Mouse (Mus musculus) heart, postnatal 14 days (tissue): Measurements from ENCODE around the gene Olfr770. TPM values are rescaled to one million over a fixed set of nuclear protein-coding genes. Genes with fewer than 3 reads are reported as not detected.
"Not testable (repeated sequence)": the region's sequence is repeated elsewhere in the genome, so short reads cannot be mapped to it uniquely, and the experiment has no call there.

Source experiments
- DNase-seq, 2 experiments: peaks; one replicate each; pipeline ENCODE4 v3.0.0; 2021 to 2022
- intact Hi-C: fragments of 180-260 bp; cut with DNase I; formaldehyde crosslinking; loops from one replicate; pipeline ENCODE4 v1.15.1; 2025
- long read RNA-seq, 2 experiments: library from polyadenylated mRNA; stranded (forward); transcript quantifications; one replicate each; pipeline ENCODE4 v2.0.0; 2021
- total RNA-seq, 2 experiments: library from RNA; stranded (reverse); gene quantifications; 2 replicates each; pipeline ENCODE4 v1.2.3; 2021

The Olfr770 gene
- not detected for total RNA-seq
- long read RNA-seq, experiment 1 = 0 reads
- long read RNA-seq, experiment 2 = 0 reads

GRCm38 (mm10) chr10:129138898-129139297, at the start of gene Olfr770:
TSS of gene Olfr770 (minus strand) at chr10:129138998.
- DNase-seq = no peak
- intact Hi-C loops = no loop called here

- intact Hi-C loops, DNase-seq: not testable (repeated sequence)
These were observed 48.5 kb upstream of the Olfr770 start, which contains the start of gene Olfr773 for GRCm38 (mm10) chr10:129187319-129187718. TSS of gene Olfr773 (minus strand) at chr10:129187419.

- intact Hi-C loops, DNase-seq: not testable (repeated sequence)
These were observed 39.0 kb upstream of the Olfr770 start, which contains the start of gene Olfr772 for GRCm38 (mm10) chr10:129177821-129178220. TSS of gene Olfr772 (minus strand) at chr10:129177921.

- no peak for DNase-seq
- intact Hi-C loops = no loop called here
These were observed 25.9 kb upstream of the Olfr770 start, which contains the start of gene Olfr771 for GRCm38 (mm10) chr10:129164651-129165050. TSS of gene Olfr771 (minus strand) at chr10:129164751.

GRCm38 (mm10) chr10:129117761-129118160, 21.0 kb downstream of the Olfr770 start, which contains the start of gene Olfr769:
TSS of gene Olfr769 (minus strand) at chr10:129117861.
- intact Hi-C loops = no loop called here
- DNase-seq = no peak

- intact Hi-C loops = no loop called here
- DNase-seq = no peak
These were observed 23.7 kb downstream of the Olfr770 start for GRCm38 (mm10) chr10:129115146-129115545.

GRCm38 (mm10) chr10:129101231-129101630, 37.6 kb downstream of the Olfr770 start:
- intact Hi-C loops = no loop called here
- no peak for DNase-seq

GRCm38 (mm10) chr10:129099275-129099674, 39.5 kb downstream of the Olfr770 start, which contains the start of gene Olfr768:
TSS of gene Olfr768 (minus strand) at chr10:129099375.
- intact Hi-C loops = no loop called here
- DNase-seq = no peak

GRCm38 (mm10) chr10:129082810-129083209, 56.0 kb downstream of the Olfr770 start, which contains the start of gene Olfr767:
TSS of gene Olfr767 (minus strand) at chr10:129082910.
- DNase-seq, intact Hi-C loops: not testable (repeated sequence)

Other genes with a start within 250 kb of the Olfr770 start
- gene Gdf11, start 247.3 kb downstream of the Olfr770 start, total RNA-seq = 1 to 10 TPM; 2.8 TPM
- gene Cd63, start 238.0 kb downstream of the Olfr770 start, total RNA-seq = 100 to 1,000 TPM; 127 to 131 TPM
- 1 to 10 TPM; 8.6 to 9.5 TPM for gene Rdh5, start 216.1 kb downstream of the Olfr770 start, total RNA-seq
- gene Bloc1s1, start 215.0 kb downstream of the Olfr770 start, total RNA-seq = 100 to 1,000 TPM; 177 to 183 TPM
- 100 to 1,000 TPM; 163 to 167 TPM for gene Itga7, start 205.2 kb downstream of the Olfr770 start, total RNA-seq
- not detected for gene Mettl7b, start 178.0 kb downstream of the Olfr770 start, total RNA-seq
- gene Olfr9, start 149.6 kb downstream of the Olfr770 start, total RNA-seq = not detected
- not detected for gene Olfr763, start 128.2 kb downstream of the Olfr770 start, total RNA-seq
- not detected for gene Olfr764-ps1, start 99.1 kb downstream of the Olfr770 start, total RNA-seq
- not detected for gene Olfr765, start 89.0 kb downstream of the Olfr770 start, total RNA-seq
- not detected for gene Olfr766-ps1, start 70.0 kb downstream of the Olfr770 start, total RNA-seq
- gene Olfr767, start 56.1 kb downstream of the Olfr770 start, total RNA-seq = not detected
- not detected for gene Olfr768, start 39.6 kb downstream of the Olfr770 start, total RNA-seq
- not detected for gene Olfr769, start 21.1 kb downstream of the Olfr770 start, total RNA-seq
- not detected for gene Olfr771, start 25.8 kb upstream of the Olfr770 start, total RNA-seq
- gene Olfr772, start 38.9 kb upstream of the Olfr770 start, total RNA-seq = not detected
- gene Olfr773, start 48.4 kb upstream of the Olfr770 start, total RNA-seq = not detected
- not detected for gene Olfr774, start 97.2 kb upstream of the Olfr770 start, total RNA-seq
- not detected for gene Olfr775, start 109.4 kb upstream of the Olfr770 start, total RNA-seq
- gene Olfr776, start 120.1 kb upstream of the Olfr770 start, total RNA-seq = not detected
- not detected for gene Olfr777, start 132.5 kb upstream of the Olfr770 start, total RNA-seq
- not detected for gene Olfr780, start 179.1 kb upstream of the Olfr770 start, total RNA-seq
- not detected for gene Olfr781, start 189.9 kb upstream of the Olfr770 start, total RNA-seq
- gene Olfr782, start 209.9 kb upstream of the Olfr770 start, total RNA-seq = not detected
- gene Olfr784, start 245.1 kb upstream of the Olfr770 start, total RNA-seq = not detected